Mouse (Mus musculus) limb, embryonic 14.5 days (tissue): ENCODE measurements around the gene Olfr684. TPM values are rescaled to one million over a fixed set of nuclear protein-coding genes. Genes with fewer than 3 reads are reported as not detected.

Source experiments
- ATAC-seq: fragments of 200-750 bp; cut with Nextera tagmentation; 2 replicates; pipeline ENCODE4 v1.8.0; 2017; ENCODE audit warnings: low read depth, moderate number of reproducible peaks, moderate TSS enrichment; ENCODE audit not compliant: low FRiP score
- DNase-seq: peaks from one replicate; pipeline ENCODE4 v3.0.0-alpha.2; 2015; ENCODE audit warnings: low spot score
- H3K27ac ChIP-seq: fragments of 300-500 bp; sonication (generic); replicated peaks from 2 replicates; pipeline ENCODE4 v1.5.1; 2014; ENCODE audit warnings: low read depth, mild to moderate bottlenecking, low read length, moderate library complexity, mixed read lengths
- H3K27me3 ChIP-seq: fragments of 300-500 bp; sonication (generic); 2 replicates; pipeline ENCODE4 v1.6.1; 2014; ENCODE audit warnings: low read length, mixed read lengths; ENCODE audit not compliant: control insufficient read depth, insufficient read depth
- H3K36me3 ChIP-seq: fragments of 300-500 bp; sonication (generic); 2 replicates; pipeline ENCODE4 v1.6.1; 2014; ENCODE audit warnings: mild to moderate bottlenecking, low read length, moderate library complexity, mixed read lengths; ENCODE audit not compliant: control insufficient read depth, insufficient read depth
- H3K4me1 ChIP-seq: fragments of 300-500 bp; sonication (generic); 2 replicates; pipeline ENCODE4 v1.6.1; 2014; ENCODE audit warnings: antibody characterized with exemption, low read length, mixed read lengths; ENCODE audit not compliant: control insufficient read depth, insufficient read depth
- H3K4me2 ChIP-seq: fragments of 300-500 bp; sonication (generic); replicated peaks from 2 replicates; pipeline ENCODE4 v1.6.1; 2014; ENCODE audit warnings: low read depth, mild to moderate bottlenecking, low read length, moderate library complexity; ENCODE audit not compliant: severe bottlenecking
- H3K4me3 ChIP-seq: fragments of 300-500 bp; sonication (generic); replicated peaks from 2 replicates; pipeline ENCODE4 v1.5.1; 2014; ENCODE audit warnings: low read length
- H3K9ac ChIP-seq: fragments of 300-500 bp; sonication (generic); 2 replicates; pipeline ENCODE4 v1.6.1; 2014; ENCODE audit warnings: mild to moderate bottlenecking, low read depth, low read length, moderate library complexity; ENCODE audit not compliant: severe bottlenecking
- H3K9me3 ChIP-seq: fragments of 300-500 bp; sonication (generic); 2 replicates; pipeline ENCODE4 v1.6.1; 2016; ENCODE audit warnings: low read length; ENCODE audit not compliant: control insufficient read depth
- POLR2A ChIP-seq: fragments of 200-500 bp; IDR thresholded peaks from 2 replicates; pipeline ENCODE4 v1.8.0; 2012; ENCODE audit warnings: inconsistent platforms, mild to moderate bottlenecking, moderate library complexity, borderline replicate concordance; ENCODE audit not compliant: insufficient read depth, insufficient read length; ENCODE audit errors: extremely low read depth
- polyA plus RNA-seq, 2 experiments: library from polyadenylated mRNA; depleted of rRNA in 1 of 2; stranded (reverse) in 1 of 2; unstranded in 1 of 2; fragments of >200 nt; fragmentation: Nextera tagmentation in 1 of 2; extraction: Ambion mirVana in 1 of 2; gene quantifications; 2 replicates each; pipeline versions ENCODE4 v1.2.1 to v1.2.3; 2012 to 2014

The Olfr684 gene
- polyA plus RNA-seq, 2 experiments, result not detected

DNA sequence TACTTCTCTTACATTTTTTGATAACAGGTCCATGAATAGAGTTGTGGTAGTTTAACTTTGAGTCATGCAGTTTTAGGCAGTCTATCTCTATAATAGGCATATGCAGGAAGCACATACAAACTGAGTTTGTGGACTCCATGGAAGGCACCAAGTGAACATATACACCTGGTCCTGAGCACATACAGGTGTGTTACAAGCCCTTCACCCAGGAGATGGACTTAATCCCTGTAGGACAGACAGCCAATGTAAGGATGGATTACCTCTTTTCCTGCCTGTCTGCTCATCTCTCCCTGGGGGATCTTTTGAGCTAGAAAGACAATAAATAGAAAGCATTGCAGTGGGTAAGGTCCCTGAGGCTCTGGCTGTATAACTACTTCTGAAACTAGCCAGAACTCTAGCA, 46.9 kb downstream of the Olfr684 start, which contains the start of gene Olfr681:
Olfr681 (plus strand) TSS at position 301 of the 400 bp plus-strand sequence.
- Histone ChIP-seq H3K4me3 (no peak within 1 kb of the TSS), H3K27ac (no peak within 1 kb of the TSS), H3K36me3 (no peaks in the 10 kb centered on the region), H3K4me2 (no peak within 1 kb of the TSS), H3K4me1 (no peaks in the 10 kb centered on the region), H3K9me3 (no peaks in the 10 kb centered on the region), H3K9ac (no peak within 1 kb of the TSS), H3K27me3 (no peaks in the 10 kb centered on the region)
- ATAC-seq (no peak), DNase-seq (no peak)
- no peak for TF ChIP-seq POLR2A

Other genes starting within 250 kb of the Olfr684 start
- gene Olfr667, start 242.2 kb downstream of the Olfr684 start, polyA plus RNA-seq (2012; rRNA removed), result not detected in 2 replicates
- gene Olfr667, start 242.2 kb downstream of the Olfr684 start, polyA plus RNA-seq (2014; fragmentation: Nextera tagmentation; extraction: Ambion mirVana), result not detected in 2 replicates
- gene Olfr668, start 235.6 kb downstream of the Olfr684 start, polyA plus RNA-seq (2012; rRNA removed), result not detected in 2 replicates
- gene Olfr668, start 235.6 kb downstream of the Olfr684 start, polyA plus RNA-seq (2014; fragmentation: Nextera tagmentation; extraction: Ambion mirVana), result not detected in 2 replicates
- gene Olfr669, start 229.4 kb downstream of the Olfr684 start, polyA plus RNA-seq (2012; rRNA removed), result 0.10 TPM in 1 of 2 replicates, not detected in the other
- not detected in 2 replicates for gene Olfr669, start 229.4 kb downstream of the Olfr684 start, polyA plus RNA-seq (2014; fragmentation: Nextera tagmentation; extraction: Ambion mirVana)
- not detected in 2 replicates for gene Olfr670, start 201.0 kb downstream of the Olfr684 start, polyA plus RNA-seq (2012; rRNA removed)
- 0.07 and 0.14 TPM in 2 replicates for gene Olfr670, start 201.0 kb downstream of the Olfr684 start, polyA plus RNA-seq (2014; fragmentation: Nextera tagmentation; extraction: Ambion mirVana)
- gene Olfr671, start 184.5 kb downstream of the Olfr684 start, polyA plus RNA-seq (2012; rRNA removed), result not detected in 2 replicates
- gene Olfr671, start 184.5 kb downstream of the Olfr684 start, polyA plus RNA-seq (2014; fragmentation: Nextera tagmentation; extraction: Ambion mirVana), result not detected in 2 replicates
- not detected in 2 replicates for gene Olfr672, start 161.6 kb downstream of the Olfr684 start, polyA plus RNA-seq (2012; rRNA removed)
- not detected in 2 replicates for gene Olfr672, start 161.6 kb downstream of the Olfr684 start, polyA plus RNA-seq (2014; fragmentation: Nextera tagmentation; extraction: Ambion mirVana)
- gene Olfr675, start 135.2 kb downstream of the Olfr684 start, polyA plus RNA-seq (2012; rRNA removed), result not detected in 2 replicates
- not detected in 2 replicates for gene Olfr675, start 135.2 kb downstream of the Olfr684 start, polyA plus RNA-seq (2014; fragmentation: Nextera tagmentation; extraction: Ambion mirVana)
- gene Olfr676, start 131.0 kb downstream of the Olfr684 start, polyA plus RNA-seq (2012; rRNA removed), result not detected in 2 replicates
- gene Olfr676, start 131.0 kb downstream of the Olfr684 start, polyA plus RNA-seq (2014; fragmentation: Nextera tagmentation; extraction: Ambion mirVana), result not detected in 2 replicates
- not detected in 2 replicates for gene Olfr677, start 112.3 kb downstream of the Olfr684 start, polyA plus RNA-seq (2012; rRNA removed)
- not detected in 2 replicates for gene Olfr677, start 112.3 kb downstream of the Olfr684 start, polyA plus RNA-seq (2014; fragmentation: Nextera tagmentation; extraction: Ambion mirVana)
- not detected in 2 replicates for gene Olfr678, start 99.2 kb downstream of the Olfr684 start, polyA plus RNA-seq (2012; rRNA removed)
- gene Olfr678, start 99.2 kb downstream of the Olfr684 start, polyA plus RNA-seq (2014; fragmentation: Nextera tagmentation; extraction: Ambion mirVana), result not detected in 2 replicates
- not detected in 2 replicates for gene Olfr679, start 82.4 kb downstream of the Olfr684 start, polyA plus RNA-seq (2012; rRNA removed)
- gene Olfr679, start 82.4 kb downstream of the Olfr684 start, polyA plus RNA-seq (2014; fragmentation: Nextera tagmentation; extraction: Ambion mirVana), result not detected in 2 replicates
- not detected in 2 replicates for gene Olfr680-ps1, start 70.8 kb downstream of the Olfr684 start, polyA plus RNA-seq (2012; rRNA removed)
- gene Olfr680-ps1, start 70.8 kb downstream of the Olfr684 start, polyA plus RNA-seq (2014; fragmentation: Nextera tagmentation; extraction: Ambion mirVana), result not detected in 2 replicates
- gene Olfr681, start 46.8 kb downstream of the Olfr684 start, polyA plus RNA-seq (2012; rRNA removed), result not detected in 2 replicates
- not detected in 2 replicates for gene Olfr681, start 46.8 kb downstream of the Olfr684 start, polyA plus RNA-seq (2014; fragmentation: Nextera tagmentation; extraction: Ambion mirVana)
- gene Olfr683, start 16.6 kb downstream of the Olfr684 start, polyA plus RNA-seq (2012; rRNA removed), result not detected in 2 replicates
- gene Olfr683, start 16.6 kb downstream of the Olfr684 start, polyA plus RNA-seq (2014; fragmentation: Nextera tagmentation; extraction: Ambion mirVana), result not detected in 2 replicates
- not detected in 2 replicates for gene Olfr685, start 22.4 kb upstream of the Olfr684 start, polyA plus RNA-seq (2012; rRNA removed)
- not detected in 2 replicates for gene Olfr685, start 22.4 kb upstream of the Olfr684 start, polyA plus RNA-seq (2014; fragmentation: Nextera tagmentation; extraction: Ambion mirVana)
- not detected in 2 replicates for gene Olfr686, start 43.8 kb upstream of the Olfr684 start, polyA plus RNA-seq (2012; rRNA removed)
- gene Olfr686, start 43.8 kb upstream of the Olfr684 start, polyA plus RNA-seq (2014; fragmentation: Nextera tagmentation; extraction: Ambion mirVana), result not detected in 2 replicates
- not detected in 2 replicates for gene Olfr688, start 124.4 kb upstream of the Olfr684 start, polyA plus RNA-seq (2012; rRNA removed)
- not detected in 2 replicates for gene Olfr688, start 124.4 kb upstream of the Olfr684 start, polyA plus RNA-seq (2014; fragmentation: Nextera tagmentation; extraction: Ambion mirVana)
- gene Olfr689, start 147.5 kb upstream of the Olfr684 start, polyA plus RNA-seq (2012; rRNA removed), result not detected in 2 replicates
- not detected in 2 replicates for gene Olfr689, start 147.5 kb upstream of the Olfr684 start, polyA plus RNA-seq (2014; fragmentation: Nextera tagmentation; extraction: Ambion mirVana)
- gene Olfr690, start 170.5 kb upstream of the Olfr684 start, polyA plus RNA-seq (2012; rRNA removed), result not detected in 2 replicates
- not detected in 2 replicates for gene Olfr690, start 170.5 kb upstream of the Olfr684 start, polyA plus RNA-seq (2014; fragmentation: Nextera tagmentation; extraction: Ambion mirVana)
- 0.04 TPM in 1 of 2 replicates, not detected in the other for gene Olfr691, start 178.6 kb upstream of the Olfr684 start, polyA plus RNA-seq (2012; rRNA removed)
- not detected in 2 replicates for gene Olfr691, start 178.6 kb upstream of the Olfr684 start, polyA plus RNA-seq (2014; fragmentation: Nextera tagmentation; extraction: Ambion mirVana)
- not detected in 2 replicates for gene Olfr692, start 204.6 kb upstream of the Olfr684 start, polyA plus RNA-seq (2012; rRNA removed)
- not detected in 2 replicates for gene Olfr692, start 204.6 kb upstream of the Olfr684 start, polyA plus RNA-seq (2014; fragmentation: Nextera tagmentation; extraction: Ambion mirVana)
- not detected in 2 replicates for gene Gm5901, start 211.4 kb upstream of the Olfr684 start, polyA plus RNA-seq (2012; rRNA removed)
- not detected in 2 replicates for gene Gm5901, start 211.4 kb upstream of the Olfr684 start, polyA plus RNA-seq (2014; fragmentation: Nextera tagmentation; extraction: Ambion mirVana)
- gene Fam160a2, start 236.4 kb upstream of the Olfr684 start, polyA plus RNA-seq (2012; rRNA removed), result 45.7 and 58.7 TPM in 2 replicates
- 39.3 and 41.2 TPM in 2 replicates for gene Fam160a2, start 236.4 kb upstream of the Olfr684 start, polyA plus RNA-seq (2014; fragmentation: Nextera tagmentation; extraction: Ambion mirVana)
- 0.05 and 0.06 TPM in 2 replicates for gene Cnga4, start 240.9 kb upstream of the Olfr684 start, polyA plus RNA-seq (2012; rRNA removed)
- 0.12 TPM in 1 of 2 replicates, not detected in the other for gene Cnga4, start 240.9 kb upstream of the Olfr684 start, polyA plus RNA-seq (2014; fragmentation: Nextera tagmentation; extraction: Ambion mirVana)